Mouse (Mus musculus): Measurements from ENCODE around the gene Agbl1.

The Agbl1 gene

DNA sequence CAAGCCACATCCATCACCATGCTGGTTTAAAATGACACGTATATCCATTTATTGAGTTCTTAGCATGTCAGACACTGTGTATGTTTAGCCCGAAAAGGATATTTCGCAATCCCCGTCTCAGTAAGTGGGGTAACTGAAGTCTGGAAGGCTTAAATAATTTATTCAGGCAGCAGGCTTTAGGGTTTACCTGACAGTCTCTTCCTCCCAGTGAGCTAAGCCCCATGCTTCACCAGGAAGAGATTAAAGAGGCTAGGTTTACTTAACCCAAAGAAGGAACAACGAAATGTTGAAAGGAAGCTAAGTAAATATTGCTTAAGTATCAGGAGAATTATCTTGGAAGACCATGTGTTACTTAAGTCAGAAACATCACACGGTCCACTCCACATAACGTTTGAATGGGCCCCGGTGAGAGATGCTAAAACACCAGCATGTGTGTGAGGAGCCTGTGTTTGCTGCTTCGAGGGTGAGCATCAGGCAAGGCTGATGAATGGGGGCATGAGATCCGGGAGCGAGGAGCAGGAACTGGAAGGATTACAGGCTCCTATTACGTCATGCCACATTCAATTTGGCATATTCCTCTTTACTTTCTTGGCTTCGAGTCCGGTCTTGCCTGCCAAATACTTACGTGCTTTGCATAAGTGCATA is 162.7 kb downstream of the Agbl1 start:
- no peak for DNase-seq

DNA sequence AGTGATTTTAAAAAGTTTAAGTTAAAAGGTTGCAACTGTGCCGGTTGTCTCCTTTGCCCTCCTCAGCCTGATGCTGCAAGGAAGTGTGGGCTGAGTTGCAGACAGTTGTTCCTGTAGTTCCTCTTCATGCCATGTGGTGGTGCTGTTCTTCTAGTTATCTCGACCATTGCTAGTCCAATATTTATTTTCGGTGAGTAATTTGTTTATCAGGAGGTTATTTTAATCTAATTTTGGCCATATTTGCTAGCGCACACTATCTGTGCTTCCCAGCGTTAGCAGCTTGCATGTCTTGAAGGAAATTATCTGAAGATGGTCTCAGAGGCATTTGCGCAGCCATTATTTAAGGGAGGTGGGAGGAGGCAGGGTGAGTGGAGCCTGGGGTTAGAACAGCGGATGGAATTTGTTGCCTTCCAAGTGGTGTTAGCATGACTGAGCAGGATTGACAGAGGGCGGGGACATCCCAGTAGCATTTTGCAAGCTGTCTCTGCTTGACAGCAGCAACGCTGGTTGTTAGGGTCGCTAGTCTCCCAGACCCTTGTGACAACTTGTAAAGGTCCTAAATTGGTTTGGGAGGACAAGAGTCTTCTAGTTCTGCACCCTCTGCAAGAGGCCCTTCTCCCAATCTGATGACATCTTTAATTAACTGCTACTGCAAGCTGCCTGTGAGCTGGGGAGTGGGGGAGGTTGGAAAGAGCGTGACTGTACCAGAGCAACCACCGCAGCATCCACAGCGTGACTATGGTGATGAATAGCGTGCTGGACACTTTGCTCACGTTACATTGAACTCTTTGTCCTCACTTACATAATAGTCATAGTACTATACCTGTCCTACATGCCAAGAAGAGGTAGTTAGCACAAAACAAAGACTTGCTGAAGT is 163.5 kb downstream of the Agbl1 start:
- DNase-seq: peak; percentile 71

DNA sequence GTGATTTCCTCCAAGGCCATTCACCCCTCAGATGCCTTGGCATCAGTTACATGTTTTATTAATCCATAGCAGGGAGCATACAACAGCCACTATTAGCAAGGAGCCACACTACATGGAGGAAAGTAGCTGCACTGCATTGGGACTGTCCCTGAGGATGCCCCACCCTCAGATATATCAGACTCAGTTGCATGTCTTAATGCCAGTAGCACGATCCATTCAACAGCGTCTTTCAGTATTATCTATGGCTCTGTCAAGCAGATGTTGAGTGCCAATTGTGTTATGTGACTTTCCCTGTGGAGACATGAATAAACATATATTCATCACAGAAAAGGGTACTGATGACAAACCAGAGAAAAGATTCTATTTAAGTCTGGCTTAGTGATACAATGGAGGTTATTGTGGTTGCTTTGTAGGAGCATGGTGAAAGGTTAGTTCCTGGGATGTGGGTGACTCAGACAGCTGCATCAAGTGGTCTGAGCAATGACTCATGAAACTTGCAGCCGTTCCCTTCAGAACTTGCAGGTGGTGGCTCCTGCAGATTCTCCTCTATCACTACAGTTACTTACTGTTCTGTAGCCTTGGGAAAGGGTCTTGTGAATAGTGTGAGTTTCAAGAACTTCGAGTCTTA is 178.4 kb downstream of the Agbl1 start:
- no peak for DNase-seq

DNA sequence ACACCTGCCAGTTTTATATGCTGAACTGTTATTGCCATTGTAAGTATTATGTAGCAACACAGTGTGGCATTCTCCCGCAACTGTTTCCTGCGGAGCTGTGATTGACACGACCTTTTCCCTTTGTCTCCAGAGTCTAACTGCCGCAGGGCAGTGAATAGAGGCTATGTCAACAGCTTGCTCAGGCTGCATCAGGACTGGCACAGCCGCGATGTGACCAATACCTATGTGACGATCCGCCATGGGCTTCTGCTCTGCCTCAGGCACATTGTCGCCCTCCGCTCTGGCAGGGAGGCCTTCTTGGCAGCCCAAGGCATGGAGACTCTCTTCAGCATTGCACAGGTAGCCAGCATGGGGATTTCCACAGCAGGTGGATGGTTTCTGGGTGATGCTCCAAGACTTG is 179.3 kb downstream of the Agbl1 start:
- no peak for DNase-seq

DNA sequence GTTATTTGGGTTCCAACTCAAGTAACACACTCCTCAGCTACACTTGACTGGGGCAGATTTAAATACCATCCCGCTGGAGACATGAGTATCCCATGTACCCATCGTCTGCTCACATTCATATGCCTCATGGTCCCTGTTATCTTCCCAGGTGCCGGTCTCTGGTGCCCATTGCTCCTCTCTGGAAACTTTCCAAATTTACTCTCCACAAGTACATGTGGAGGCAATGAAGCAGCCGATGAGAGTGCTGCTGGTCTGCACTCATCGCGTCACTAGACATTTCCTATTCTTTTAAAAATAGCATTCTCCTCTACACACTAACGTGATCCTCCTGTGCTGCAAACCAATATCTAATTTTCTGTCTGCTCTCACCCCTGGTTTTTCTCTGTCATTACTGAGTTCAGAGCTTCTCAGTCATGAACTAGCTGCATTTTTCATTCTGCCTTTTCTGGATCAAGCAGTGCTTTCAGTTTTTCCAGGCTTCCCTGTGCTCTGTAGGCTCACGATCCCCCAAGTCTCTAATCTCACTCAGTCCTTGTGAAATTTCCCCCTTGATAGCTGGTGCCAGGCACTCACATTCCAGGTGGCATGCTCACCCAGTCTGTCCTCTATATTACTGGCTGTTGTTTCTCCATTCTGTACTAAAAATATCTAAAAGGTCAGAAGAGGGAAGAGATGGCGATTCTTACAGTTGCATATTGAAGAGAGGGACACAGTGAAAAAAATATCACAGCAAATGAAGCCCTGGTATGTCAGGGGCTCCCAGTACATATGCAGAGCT is 180.9 kb downstream of the Agbl1 start:
- no peak for DNase-seq

DNA sequence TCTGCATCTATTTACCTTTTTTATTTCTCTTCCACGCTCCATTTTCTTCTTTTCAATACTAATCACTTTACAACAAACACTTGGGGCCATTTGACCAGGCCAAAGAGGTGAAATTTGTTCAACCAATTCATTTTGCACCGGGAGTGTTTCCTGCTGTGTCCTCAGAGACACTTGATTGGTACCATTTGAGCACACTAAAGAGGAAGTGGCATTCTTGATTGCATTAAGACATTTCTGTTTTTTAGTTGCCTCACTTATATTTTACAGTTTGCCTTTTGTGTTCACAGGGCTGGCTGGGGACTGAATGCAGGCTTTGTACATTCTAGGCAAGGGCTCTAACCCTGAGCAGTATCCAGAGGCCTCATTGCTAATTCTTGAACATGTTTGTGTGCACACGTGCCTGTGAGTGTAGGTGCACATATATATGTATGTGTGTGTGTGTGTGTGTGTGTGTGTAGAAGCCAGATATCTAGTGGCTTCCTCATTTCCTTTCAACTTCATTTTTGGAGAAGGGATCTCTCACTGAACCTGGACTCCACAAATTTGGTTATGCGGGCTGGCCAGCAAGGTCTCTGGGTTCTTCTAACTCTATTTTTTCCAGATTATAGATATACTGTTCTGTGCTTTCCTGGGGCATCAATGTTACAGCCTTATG is 182.4 kb downstream of the Agbl1 start:
- DNase-seq: no peak

DNA sequence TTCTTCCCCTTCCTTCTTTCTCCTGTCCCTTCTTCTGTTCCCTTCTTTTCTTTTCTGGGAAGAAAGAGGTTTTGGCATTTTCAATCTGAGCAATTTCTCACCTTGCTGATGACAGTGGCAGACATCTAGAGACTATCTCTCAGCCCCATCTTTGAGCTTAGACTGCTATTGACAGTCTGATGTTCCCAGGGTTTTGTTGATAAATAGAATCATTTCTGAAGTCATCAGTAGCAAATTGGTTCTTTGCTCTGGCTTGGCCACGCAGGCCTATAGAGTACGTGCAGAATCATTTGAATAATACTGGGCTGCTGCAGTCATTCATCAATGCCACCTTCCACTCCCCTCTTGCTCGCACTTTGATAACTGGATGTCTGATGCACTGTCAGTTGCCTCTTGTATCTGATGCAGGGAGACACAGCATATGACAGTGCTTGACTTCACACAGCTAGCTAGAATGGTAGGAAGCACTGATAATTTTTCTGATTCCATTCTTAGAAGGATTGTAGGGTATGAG is 186.5 kb downstream of the Agbl1 start:
- no peak for DNase-seq

DNA sequence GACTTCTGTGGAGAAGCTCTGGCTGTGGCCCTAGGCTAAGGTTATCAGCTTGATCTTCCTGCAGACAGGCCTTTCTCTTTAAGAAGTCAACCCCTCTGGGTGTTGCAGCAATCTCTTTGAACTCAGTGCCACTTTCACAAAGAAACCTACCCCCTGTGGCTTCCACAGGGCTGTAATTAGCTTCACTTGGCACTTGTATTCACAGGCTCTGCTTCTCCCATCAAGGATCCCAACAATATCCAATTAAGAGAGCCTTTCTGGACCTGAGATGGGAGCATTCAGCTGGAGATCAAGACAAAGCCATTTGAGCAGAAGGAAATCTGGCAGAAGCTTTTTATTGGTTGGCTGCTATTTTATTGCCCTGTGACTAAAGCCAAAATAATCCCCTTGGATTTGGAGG is 208.9 kb downstream of the Agbl1 start:
- DNase-seq: no peak

DNA sequence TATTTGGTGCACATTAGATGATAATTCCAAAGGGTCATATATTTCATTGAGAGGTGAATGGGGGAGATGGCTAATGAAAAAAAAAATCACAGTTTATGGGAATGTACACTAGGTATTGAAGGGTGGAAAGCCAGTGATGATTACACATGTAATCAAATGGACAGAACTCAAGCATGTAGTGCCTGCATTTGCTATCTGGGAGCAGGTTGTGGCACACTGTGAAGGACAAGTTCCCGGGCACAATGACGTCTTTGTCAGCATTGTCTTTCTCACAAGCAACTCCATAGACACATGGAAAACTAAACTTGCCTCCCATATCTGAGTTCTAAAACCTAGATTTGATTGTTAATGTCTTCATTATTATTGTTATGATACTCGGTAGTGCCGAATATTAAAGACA is 209.3 kb downstream of the Agbl1 start:
- DNase-seq: no peak

DNA sequence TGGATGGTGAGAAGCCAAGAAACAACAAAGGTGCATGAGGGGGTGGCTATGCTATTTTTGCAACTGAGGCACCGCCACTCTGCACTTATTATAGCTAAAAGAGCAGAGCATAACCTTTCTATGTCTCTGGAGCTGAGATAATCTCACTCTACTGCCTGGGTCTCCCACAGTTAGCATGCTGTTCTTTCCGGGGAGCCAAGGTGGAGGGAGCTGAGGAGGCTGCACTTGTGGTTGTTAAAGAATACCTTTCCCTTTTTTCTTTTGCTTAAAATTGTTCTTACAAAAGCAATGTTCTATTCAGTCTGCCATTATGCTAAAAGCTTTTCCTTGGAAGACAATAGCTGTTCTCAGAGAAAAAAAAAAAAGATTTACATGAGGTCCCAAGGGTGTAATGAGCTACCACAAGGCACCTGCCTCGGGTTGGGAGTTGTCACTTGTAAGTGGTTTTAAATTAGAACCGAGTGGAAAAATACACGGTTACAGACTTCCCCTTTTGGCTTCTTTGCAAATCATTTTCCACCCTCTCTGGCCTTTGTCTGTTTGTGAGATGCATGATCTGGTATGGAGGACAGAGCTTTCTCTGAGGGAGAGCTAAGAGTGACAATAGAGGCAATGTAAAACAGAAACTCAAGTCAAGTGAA is 232.8 kb downstream of the Agbl1 start:
- DNase-seq: no peak

DNA sequence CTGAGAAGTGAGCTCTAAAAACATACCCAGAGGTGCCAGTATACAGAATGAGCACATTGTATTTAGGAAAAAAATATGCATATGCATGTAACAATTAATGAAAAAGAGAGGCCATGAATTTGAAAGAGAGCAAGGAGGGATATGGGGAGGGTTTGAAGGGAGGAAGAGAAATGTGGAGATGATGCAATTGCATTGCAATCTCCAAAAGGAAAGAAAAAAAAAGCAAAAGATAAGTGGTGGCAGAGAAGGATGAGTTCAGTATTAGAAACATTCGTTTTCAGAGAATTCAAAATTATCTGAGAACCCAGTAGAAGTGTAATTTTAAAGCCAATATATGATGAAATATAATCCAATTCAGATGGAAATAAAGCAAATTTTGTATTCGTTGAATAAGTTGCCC is 236.7 kb downstream of the Agbl1 start:
- DNase-seq: no peak

DNA sequence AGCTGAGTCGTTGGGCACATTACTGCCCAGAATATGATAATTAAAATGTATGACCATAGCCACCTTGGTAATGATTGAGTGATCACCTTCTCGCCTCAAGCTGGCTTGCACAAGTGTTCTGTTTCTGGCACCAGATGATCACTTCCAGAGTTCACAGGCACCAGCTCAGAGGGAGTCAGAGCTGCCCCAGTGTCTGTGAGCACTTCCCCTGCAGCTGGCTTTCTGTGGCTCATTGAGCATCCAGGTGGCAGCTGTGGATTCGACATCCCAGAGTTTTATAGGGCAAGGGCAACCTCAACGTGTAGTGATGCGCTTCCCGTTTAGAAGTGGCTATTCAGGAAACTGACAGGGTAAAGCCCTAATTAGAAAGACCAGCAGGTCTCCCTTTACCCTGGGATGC is 244.5 kb downstream of the Agbl1 start:
- DNase-seq: no peak

DNA sequence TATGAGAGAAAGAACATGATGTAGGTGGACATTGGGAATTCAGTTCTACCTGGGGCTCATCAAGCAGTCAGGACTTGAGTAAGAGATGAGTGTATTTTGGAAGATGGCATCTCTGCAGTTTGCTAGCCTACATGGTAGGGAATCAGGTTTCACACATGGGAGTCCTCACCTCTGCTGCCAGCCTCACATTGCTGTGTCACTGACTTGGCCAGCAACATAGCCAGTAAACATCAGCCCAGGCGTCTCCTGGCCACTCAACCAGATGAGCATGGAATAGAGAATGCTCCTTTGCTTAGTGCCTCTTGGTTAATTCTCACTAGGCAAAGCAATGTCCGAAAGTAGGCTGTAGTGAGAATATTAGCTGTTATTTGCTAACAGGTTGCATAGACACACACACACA is 255.9 kb downstream of the Agbl1 start:
- DNase-seq: no peak

DNA sequence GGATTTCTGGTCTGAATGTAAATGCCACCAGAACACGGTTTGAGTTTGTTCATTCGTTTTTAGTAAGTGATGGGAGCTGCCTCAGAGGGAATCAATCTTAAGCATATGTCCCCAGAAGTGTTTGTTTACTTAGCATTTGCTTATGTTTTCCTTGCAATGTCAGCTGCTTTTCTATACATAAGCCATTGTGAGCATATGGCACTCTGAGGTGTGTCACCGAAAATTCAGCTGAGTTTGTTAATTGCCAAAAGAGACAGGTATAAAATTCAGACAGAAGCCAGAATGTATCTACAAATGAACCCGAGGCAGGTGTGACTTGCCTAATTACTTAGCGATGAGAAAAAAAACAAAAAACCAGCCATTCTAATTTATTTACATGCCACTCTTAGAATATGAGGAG is 257.8 kb downstream of the Agbl1 start:
- no peak for DNase-seq

DNA sequence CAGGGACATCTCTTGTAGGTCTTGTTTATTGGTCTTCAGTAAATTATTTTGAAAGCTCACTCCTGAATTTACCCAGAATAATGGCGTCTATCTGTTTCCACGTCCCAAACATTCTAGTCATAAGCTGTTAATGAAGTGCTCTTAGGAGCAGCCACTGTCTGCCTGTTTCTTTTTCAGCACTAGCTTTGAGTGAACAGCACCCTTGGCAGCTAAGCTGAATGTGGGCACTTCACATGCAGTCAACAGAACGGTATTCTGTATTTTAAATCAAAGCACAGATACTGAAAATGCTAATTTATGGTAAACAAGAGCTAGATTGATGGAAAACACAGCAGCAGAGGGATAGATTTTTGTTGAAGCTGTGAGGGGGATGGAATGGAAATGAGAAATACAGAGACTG is 294.6 kb downstream of the Agbl1 start:
- no peak for DNase-seq

DNA sequence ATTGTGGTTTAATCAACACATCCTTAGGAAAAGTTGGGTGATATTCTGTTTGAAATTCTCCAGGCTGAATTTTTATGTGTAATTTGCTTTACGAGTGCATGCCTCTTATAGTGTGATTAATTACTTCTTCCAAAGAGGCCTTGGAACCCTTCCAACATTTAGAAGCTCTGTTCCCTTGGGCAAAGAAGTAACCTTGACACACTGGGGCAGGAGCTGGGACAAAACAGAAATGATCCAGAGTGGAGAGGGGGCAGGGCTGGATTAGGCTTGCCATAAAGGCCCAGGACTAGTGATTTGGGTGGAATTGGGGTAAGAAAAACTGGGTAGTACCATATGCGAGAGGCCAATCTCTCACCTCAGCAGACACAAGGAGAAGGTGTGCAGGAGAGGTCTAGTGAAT is 316.8 kb downstream of the Agbl1 start:
- DNase-seq: no peak

DNA sequence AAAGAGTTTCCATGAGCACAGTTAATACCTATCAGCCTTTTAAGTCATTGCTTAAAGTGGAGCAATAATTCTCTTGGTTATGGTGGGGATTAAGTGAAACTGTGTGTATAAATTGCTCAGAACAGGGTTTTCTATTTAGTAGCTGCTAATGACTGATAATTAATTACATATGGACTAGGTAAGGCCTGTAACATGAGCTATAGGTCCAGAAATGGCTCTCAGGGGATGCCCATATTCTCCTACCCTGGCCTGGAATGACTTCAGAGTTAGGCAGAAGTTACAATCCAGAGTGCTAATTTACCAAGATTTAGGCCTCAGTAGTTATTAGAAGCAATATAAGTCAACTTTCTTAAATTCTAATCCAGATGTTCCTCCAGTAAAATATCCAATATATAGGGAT is 317.6 kb downstream of the Agbl1 start:
- DNase-seq: no peak

DNA sequence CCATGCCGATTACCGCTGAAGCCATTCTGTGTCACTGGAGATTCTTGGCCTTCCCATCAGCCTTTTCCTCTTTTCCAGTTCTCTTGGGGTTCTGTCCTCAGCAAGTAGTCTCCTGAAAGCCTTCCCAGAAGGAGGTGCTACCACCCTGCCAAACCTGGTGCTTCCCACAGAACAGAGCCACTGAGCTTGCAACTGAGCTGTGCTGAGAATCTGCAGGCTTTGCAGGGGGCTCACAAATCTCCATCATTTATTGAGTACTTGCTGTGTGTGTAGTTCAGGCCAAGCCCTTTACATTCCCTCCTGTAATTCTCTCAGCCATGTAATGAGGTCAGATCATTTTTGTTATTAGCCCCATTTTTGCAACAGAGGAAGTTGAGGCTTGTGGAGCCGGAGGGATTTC is 322.2 kb downstream of the Agbl1 start:
- no peak for DNase-seq

DNA sequence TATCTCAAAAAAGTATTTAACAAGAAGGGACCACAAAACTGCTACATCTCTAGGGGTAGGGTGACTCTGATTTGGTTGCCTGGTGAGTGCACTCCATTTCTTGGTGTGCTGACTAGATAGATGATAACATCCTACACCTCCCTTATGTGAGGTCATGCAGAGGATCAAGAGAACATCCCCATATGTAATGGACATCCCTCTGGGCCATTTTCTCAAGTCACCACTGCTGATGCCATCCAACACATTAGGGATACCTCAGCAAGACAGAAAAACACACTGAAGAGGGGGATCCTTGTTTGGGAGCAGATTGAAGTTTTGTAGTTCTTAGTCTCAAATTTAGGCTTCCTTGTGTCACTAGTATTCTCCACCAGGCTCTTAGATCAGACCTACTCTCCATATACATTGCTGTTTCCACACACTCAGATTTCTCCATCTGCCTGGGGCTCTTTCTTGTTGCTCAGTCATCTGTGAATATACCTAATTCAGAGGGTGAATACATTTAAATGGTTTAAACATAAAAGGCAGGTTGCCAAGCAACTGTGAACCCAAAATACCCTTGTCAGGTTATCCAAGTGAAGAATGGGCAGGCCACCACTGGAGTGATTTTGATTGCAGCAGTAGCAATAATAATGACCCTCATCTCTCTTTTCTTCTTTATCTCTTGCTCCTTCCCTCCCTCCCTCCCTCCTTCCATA is 331.0 kb downstream of the Agbl1 start:
- no peak for DNase-seq

DNA sequence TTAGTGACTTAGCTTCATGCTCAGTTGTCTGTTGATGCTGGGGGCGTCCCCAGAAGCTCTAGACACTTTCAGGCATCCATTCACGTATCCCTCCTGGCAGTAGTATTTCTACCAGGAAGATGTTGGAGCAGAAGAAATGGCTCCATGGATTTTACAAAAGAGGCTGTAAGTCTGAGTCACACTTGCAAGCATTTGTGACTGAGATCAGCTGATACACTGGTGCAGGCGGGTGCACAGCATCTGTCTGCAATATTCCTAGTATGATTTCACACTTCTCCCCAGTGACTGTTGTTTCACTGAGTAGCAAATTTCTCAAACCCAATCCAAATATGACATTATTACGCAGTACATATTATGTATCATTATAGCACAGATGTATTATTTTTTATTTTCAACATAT is 332.8 kb downstream of the Agbl1 start:
- DNase-seq: no peak

DNA sequence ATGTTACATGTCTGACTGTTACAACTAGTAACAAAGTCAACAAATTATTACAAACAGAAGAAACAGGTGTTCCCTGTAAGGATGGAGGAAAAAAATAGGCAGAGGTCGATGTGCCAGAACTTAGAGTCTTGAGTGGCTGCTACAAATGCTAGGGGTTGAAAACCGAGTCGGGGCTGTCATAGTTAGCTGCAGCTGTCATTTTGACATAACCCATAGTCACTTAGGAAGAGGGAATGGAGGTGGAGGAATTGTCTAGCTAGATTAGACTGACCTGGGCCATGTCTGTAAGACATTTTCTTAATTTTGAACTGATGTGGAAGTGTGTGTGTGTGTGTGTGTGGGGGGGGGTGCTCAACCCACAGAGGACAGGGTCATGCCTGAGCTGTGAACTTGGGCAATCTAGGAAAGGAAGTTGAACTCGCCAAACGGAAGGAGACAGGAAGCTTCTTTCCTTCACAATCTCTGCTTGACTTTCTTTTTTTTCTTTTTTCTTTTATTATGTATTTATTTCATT is 364.9 kb downstream of the Agbl1 start:
- no peak for DNase-seq

Data from lung, postnatal 36 days (tissue).